Mouse (Mus musculus) subcutaneous adipose tissue, adult 2 months (tissue): ENCODE results near the gene Dbp. TPM values are rescaled to one million over a fixed set of nuclear protein-coding genes. Genes with fewer than 3 reads are reported as not detected.

Experiments
- polyA plus RNA-seq: library from polyadenylated mRNA; depleted of rRNA; stranded (reverse); fragments of >200 nt; gene quantifications from 2 replicates; pipeline ENCODE4 v1.2.3, GENCODE M21; 2012; ENCODE audit warnings: low replicate concordance; rRNA removed

The Dbp gene
- 63.6 and 77.9 TPM in 2 replicates for polyA plus RNA-seq

GRCm38 (mm10) chr7:45704730-45705442 lies at the start of gene Dbp:
TSS of gene Dbp (plus strand) at chr7:45705088.

GRCm38 (mm10) chr7:45666161-45666560 lies 38.7 kb upstream of the Dbp start, which contains the start of gene Fut2:
TSS of gene Fut2 (minus strand) at chr7:45666394.

GRCm38 (mm10) chr7:45683396-45684050 lies 21.4 kb upstream of the Dbp start, which contains the start of gene Ntn5:
TSS of gene Ntn5 (plus strand) at chr7:45684022.

GRCm38 (mm10) chr7:45693921-45694591 lies 10.8 kb upstream of the Dbp start, which contains the start of gene Sec1:
TSS of gene Sec1 (minus strand) at chr7:45694402.

GRCm38 (mm10) chr7:45699523-45700141 lies 5.3 kb upstream of the Dbp start, which contains the start of gene Car11:
TSS of gene Car11 (plus strand) at chr7:45699843.

GRCm38 (mm10) chr7:45715090-45715708 lies 10.3 kb downstream of the Dbp start, which contains the start of gene Rpl18:
TSS of gene Rpl18 (plus strand) at chr7:45715457.

GRCm38 (mm10) chr7:45717918-45718297 lies 13.0 kb downstream of the Dbp start, which contains the start of gene Sphk2:
TSS of gene Sphk2 (minus strand) at chr7:45718002.

GRCm38 (mm10) chr7:45720413-45721233 lies 15.7 kb downstream of the Dbp start, which contains the start of gene Fam83e:
TSS of gene Fam83e (plus strand) at chr7:45721212.

GRCm38 (mm10) chr7:45725713-45726112 lies 20.8 kb downstream of the Dbp start, which contains the start of gene Spaca4:
TSS of gene Spaca4 (minus strand) at chr7:45725813.

Other genes starting within 250 kb of the Dbp start
- gene Ftl1, start 245.2 kb upstream of the Dbp start, polyA plus RNA-seq: 2,999 and 3,958 TPM in 2 replicates
- 94.4 and 133 TPM in 2 replicates for gene Bax, start 238.2 kb upstream of the Dbp start, polyA plus RNA-seq
- gene Tulp2, start 223.2 kb upstream of the Dbp start, polyA plus RNA-seq: 0.20 and 0.76 TPM in 2 replicates
- 5.0 and 20.5 TPM in 2 replicates for gene Gm45808, start 218.3 kb upstream of the Dbp start, polyA plus RNA-seq
- 21.6 and 53.7 TPM in 2 replicates for gene Dhdh, start 216.3 kb upstream of the Dbp start, polyA plus RNA-seq
- gene Nucb1, start 194.7 kb upstream of the Dbp start, polyA plus RNA-seq: 427 and 466 TPM in 2 replicates
- 26.7 and 32.6 TPM in 2 replicates for gene Ppp1r15a, start 178.8 kb upstream of the Dbp start, polyA plus RNA-seq
- gene Plekha4, start 178.8 kb upstream of the Dbp start, polyA plus RNA-seq: 12.8 and 21.4 TPM in 2 replicates
- 3.1 and 7.0 TPM in 2 replicates for gene Hsd17b14, start 150.2 kb upstream of the Dbp start, polyA plus RNA-seq
- gene Bcat2, start 134.9 kb upstream of the Dbp start, polyA plus RNA-seq: 143 and 215 TPM in 2 replicates
- 0.78 and 1.8 TPM in 2 replicates for gene Fgf21, start 89.6 kb upstream of the Dbp start, polyA plus RNA-seq
- gene Fut1, start 87.8 kb upstream of the Dbp start, polyA plus RNA-seq: 0.07 and 0.24 TPM in 2 replicates
- gene Izumo1, start 83.3 kb upstream of the Dbp start, polyA plus RNA-seq: 0.41 and 1.0 TPM in 2 replicates
- 38.6 and 65.4 TPM in 2 replicates for gene Rasip1, start 77.6 kb upstream of the Dbp start, polyA plus RNA-seq
- gene Mamstr, start 65.1 kb upstream of the Dbp start, polyA plus RNA-seq: 7.2 and 11.2 TPM in 2 replicates
- 0.03 and 21.7 TPM in 2 replicates for gene Fut2, start 38.7 kb upstream of the Dbp start, polyA plus RNA-seq
- gene Ntn5, start 21.1 kb upstream of the Dbp start, polyA plus RNA-seq: not detected in 2 replicates
- 0.23 and 0.30 TPM in 2 replicates for gene Sec1, start 10.7 kb upstream of the Dbp start, polyA plus RNA-seq
- gene Car11, start 5.2 kb upstream of the Dbp start, polyA plus RNA-seq: 17.8 and 42.8 TPM in 2 replicates
- 753 and 1,942 TPM in 2 replicates for gene Rpl18, start 10.4 kb downstream of the Dbp start, polyA plus RNA-seq
- gene Sphk2, start 12.9 kb downstream of the Dbp start, polyA plus RNA-seq: 36.9 and 48.7 TPM in 2 replicates
- 0.42 and 0.51 TPM in 2 replicates for gene Fam83e, start 16.1 kb downstream of the Dbp start, polyA plus RNA-seq
- gene Spaca4, start 20.7 kb downstream of the Dbp start, polyA plus RNA-seq: not detected in 2 replicates
- gene Lmtk3, start 78.7 kb downstream of the Dbp start, polyA plus RNA-seq: 0.63 and 25.3 TPM in 2 replicates
- 0.23 and 2.8 TPM in 2 replicates for gene Sult2b1, start 79.6 kb downstream of the Dbp start, polyA plus RNA-seq
- 51.8 and 57.9 TPM in 2 replicates for gene Cyth2, start 109.5 kb downstream of the Dbp start, polyA plus RNA-seq
- gene Kcnj14, start 119.7 kb downstream of the Dbp start, polyA plus RNA-seq: 4.8 and 23.1 TPM in 2 replicates
- gene Grwd1, start 125.9 kb downstream of the Dbp start, polyA plus RNA-seq: 14.7 and 32.7 TPM in 2 replicates
- 371 and 393 TPM in 2 replicates for gene Kdelr1, start 167.7 kb downstream of the Dbp start, polyA plus RNA-seq
- 1.1 and 6.1 TPM in 2 replicates for gene Grin2d, start 173.3 kb downstream of the Dbp start, polyA plus RNA-seq
- gene Syngr4, start 191.6 kb downstream of the Dbp start, polyA plus RNA-seq: 0.19 TPM in 1 of 2 replicates, not detected in the other
- gene Tmem143, start 191.9 kb downstream of the Dbp start, polyA plus RNA-seq: 85.1 and 137 TPM in 2 replicates
- gene Emp3, start 216.3 kb downstream of the Dbp start, polyA plus RNA-seq: 179 and 360 TPM in 2 replicates
- gene Ccdc114, start 219.0 kb downstream of the Dbp start, polyA plus RNA-seq: 4.2 and 9.5 TPM in 2 replicates